Mouse (Mus musculus) kidney, adult 2 months (tissue): Measurements from ENCODE around the gene Ppp1r14a.

Experiments used
- CTCF ChIP-seq: fragments of 200-500 bp; conservative IDR thresholded peaks from 2 replicates; pipeline ENCODE4 v1.5.1; 2011; ENCODE audit warnings: low read depth, mild to moderate bottlenecking, control low read depth, low read length, moderate library complexity, mixed read lengths; ENCODE audit not compliant: insufficient read depth, insufficient read length
- POLR2A ChIP-seq: fragments of 200-500 bp; IDR thresholded peaks from one replicate; pipeline ENCODE4 v1.6.1; 2011; ENCODE audit warnings: low read depth, low read length, control low read depth

GRCm38 (mm10) chr7:29279924-29280323 lies 9.2 kb upstream of the Ppp1r14a start:
- TF ChIP-seq CTCF (no peak), POLR2A (no peak)
